Mouse (Mus musculus) kidney, postnatal 36 days (tissue): ENCODE data around the gene Spint2.
A peak's percentile ranks its signal among the peaks of the same experiment; 100 is the strongest.

Experiments
- DNase-seq, 2 experiments: peaks; one replicate each; pipeline ENCODE4 v3.0.0; 2021 to 2022; ENCODE audit warnings: mixed read lengths in 2 of 2

The Spint2 gene

GRCm38 (mm10) chr7:29279261-29279660, 2.5 kb downstream of the Spint2 start:
- no peak for DNase-seq

GRCm38 (mm10) chr7:29277510-29277909, 4.2 kb downstream of the Spint2 start:
- DNase-seq = no peak

- peak; percentile 82 to 86 for DNase-seq
Observed at GRCm38 (mm10) chr7:29276715-29277114, 5.0 kb downstream of the Spint2 start.

GRCm38 (mm10) chr7:29271687-29272465, 9.8 kb downstream of the Spint2 start:
- peak in 1 of 2 experiments; percentile 62 for DNase-seq

GRCm38 (mm10) chr7:29270445-29270844, 11.3 kb downstream of the Spint2 start:
- no peak for DNase-seq

- peak in 1 of 2 experiments; percentile 82 for DNase-seq
Observed at GRCm38 (mm10) chr7:29266931-29267330, 14.8 kb downstream of the Spint2 start.

- no peak for DNase-seq
Observed at GRCm38 (mm10) chr7:29265636-29266035, 16.1 kb downstream of the Spint2 start.

- DNase-seq = no peak
Observed at GRCm38 (mm10) chr7:29263831-29264230, 17.9 kb downstream of the Spint2 start.

GRCm38 (mm10) chr7:29262151-29262550, 19.6 kb downstream of the Spint2 start:
- DNase-seq = peak; percentile 56 to 71

GRCm38 (mm10) chr7:29259781-29260730, 21.7 kb downstream of the Spint2 start:
- no peak for DNase-seq

GRCm38 (mm10) chr7:29257368-29257767, 24.3 kb downstream of the Spint2 start:
- peak; percentile 87 to 89 for DNase-seq

- no peak for DNase-seq
Observed at GRCm38 (mm10) chr7:29255875-29256274, 25.8 kb downstream of the Spint2 start.

GRCm38 (mm10) chr7:29253842-29254241, 27.9 kb downstream of the Spint2 start:
- peak; percentile 61 to 70 for DNase-seq

- no peak for DNase-seq
Observed at GRCm38 (mm10) chr7:29251166-29251565, 30.5 kb downstream of the Spint2 start.

- peak; percentile 74 to 75 for DNase-seq
Observed at GRCm38 (mm10) chr7:29248261-29248841, 33.4 kb downstream of the Spint2 start, which contains the start of gene 2200002D01Rik. Gene 2200002D01Rik (minus strand): TSS chr7:29248466.

GRCm38 (mm10) chr7:29247706-29248105, 34.0 kb downstream of the Spint2 start:
- peak in 1 of 2 experiments; percentile 51 for DNase-seq

GRCm38 (mm10) chr7:29247314-29247700, 34.4 kb downstream of the Spint2 start:
- peak; percentile 73 to 92 for DNase-seq

GRCm38 (mm10) chr7:29246619-29247313, 34.9 kb downstream of the Spint2 start:
- DNase-seq = no peak

- DNase-seq = no peak
Observed at GRCm38 (mm10) chr7:29246015-29246414, 35.7 kb downstream of the Spint2 start.

GRCm38 (mm10) chr7:29244732-29245416, 36.8 kb downstream of the Spint2 start:
- DNase-seq = peak in 1 of 2 experiments; percentile 69
